Mouse (Mus musculus) liver, postnatal 0 days (tissue): ENCODE measurements around the gene Cytip.

Source experiments
- CTCF ChIP-seq: sonication (generic); IDR thresholded peaks from 2 replicates; pipeline ENCODE4 v1.5.1; 2016; ENCODE audit warnings: antibody characterized with exemption, low read depth
- EP300 ChIP-seq: IDR thresholded peaks from 2 replicates; pipeline ENCODE4 v1.6.1; 2016; ENCODE audit warnings: antibody characterized with exemption, low read depth, mild to moderate bottlenecking

- TF ChIP-seq CTCF (no peak), EP300 (no peak)
Measured at GRCm38 (mm10) chr2:58237487-58237886, 42.2 kb upstream of the Cytip start.
